Mouse (Mus musculus) hindbrain, postnatal 0 days (tissue): Measurements from ENCODE around the gene Hist1h2br. TPM values are rescaled to one million over a fixed set of nuclear protein-coding genes. Genes with fewer than 3 reads are reported as not detected.
"Not testable (repeated sequence)": the region's sequence is repeated elsewhere in the genome, so short reads cannot be mapped to it uniquely, and the experiment has no call there.

Experiments used
- ATAC-seq: fragments of 200-750 bp; cut with Nextera tagmentation; 2 replicates; pipeline ENCODE4 v1.8.0; 2017; ENCODE audit warnings: mild to moderate bottlenecking, moderate TSS enrichment, moderate library complexity
- DNase-seq: peaks from one replicate; pipeline ENCODE4 v3.0.0-alpha.2; 2015; ENCODE audit warnings: low spot score
- H3K27ac ChIP-seq: fragments of 300-500 bp; sonication (generic); 2 replicates; pipeline ENCODE4 v1.5.1; 2014; ENCODE audit warnings: mild to moderate bottlenecking
- H3K27me3 ChIP-seq: fragments of 300-500 bp; sonication (generic); 2 replicates; pipeline ENCODE4 v1.6.1; 2014; ENCODE audit warnings: low read length, mixed read lengths; ENCODE audit not compliant: insufficient read depth
- H3K36me3 ChIP-seq: fragments of 300-500 bp; sonication (generic); 2 replicates; pipeline ENCODE4 v1.6.1; 2014; ENCODE audit warnings: low read length, mixed read lengths; ENCODE audit not compliant: insufficient read depth
- H3K4me1 ChIP-seq: fragments of 300-500 bp; sonication (generic); 2 replicates; pipeline ENCODE4 v1.6.1; 2014; ENCODE audit warnings: antibody characterized with exemption, low read length, mixed read lengths; ENCODE audit not compliant: insufficient read depth
- H3K4me2 ChIP-seq: fragments of 300-500 bp; sonication (generic); 2 replicates; pipeline ENCODE4 v1.6.1; 2014; ENCODE audit warnings: low read depth, mild to moderate bottlenecking, low read length, moderate library complexity, mixed read lengths
- H3K4me3 ChIP-seq: fragments of 300-500 bp; sonication (generic); 2 replicates; pipeline ENCODE4 v1.5.1; 2014; ENCODE audit warnings: low read length
- H3K9ac ChIP-seq: fragments of 300-500 bp; sonication (generic); replicated peaks from 2 replicates; pipeline ENCODE4 v1.6.1; 2014; ENCODE audit warnings: mild to moderate bottlenecking, low read length, moderate library complexity, mixed read lengths
- H3K9me3 ChIP-seq: fragments of 300-500 bp; sonication (generic); 2 replicates; pipeline ENCODE4 v1.6.1; 2016; ENCODE audit warnings: low read length, mixed read lengths
- CTCF ChIP-seq: IDR thresholded peaks from 2 replicates; pipeline ENCODE4 v1.5.1; 2016; ENCODE audit warnings: antibody characterized with exemption, control low read depth, low read depth
- WGBS: fragments of 180-500 bp; shearing (Covaris S2); extraction: QIAGEN DNeasy Blood & Tissue Kit; methylation state at CpG from one replicate; pipeline ENCODE4 v1.1.7; 2014; 5-methylcytosine and 5-hydroxymethylcytosine counted together
- polyA plus RNA-seq: library from polyadenylated mRNA; unstranded; fragments of >200 nt; fragmentation: Nextera tagmentation; extraction: Ambion mirVana; gene quantifications from 2 replicates; pipeline ENCODE4 v1.2.1, GENCODE M21; 2015
- total RNA-seq: library from RNA; depleted of rRNA; stranded (reverse); fragments of >200 nt; gene quantifications from 2 replicates; pipeline ENCODE4 v1.2.3, GENCODE M21; 2014

Hist1h2br gene
- total and polyA plus RNA-seq, 2 experiments from 2014 or later: 4.7 to 757 TPM

GRCm38 (mm10) chr13:21852215-21852945 lies 18.8 kb downstream of the Hist1h2br start:
- H3K4me2 ChIP-seq: no peak overlapping the region
- DNase-seq: no peak
- H3K27ac ChIP-seq: no peak overlapping the region
- no peak for TF ChIP-seq CTCF
- no peaks in the 10 kb centered on the region for H3K27me3 ChIP-seq
- no peaks in the 10 kb centered on the region for H3K36me3 ChIP-seq
- 56% methylated on average over 3 of the region's 3 CpGs for WGBS
- H3K9ac ChIP-seq: no peak overlapping the region
- no peak for ATAC-seq
- H3K4me1 ChIP-seq: no peaks in the 10 kb centered on the region
- H3K9me3 ChIP-seq: no peaks in the 10 kb centered on the region
- no peak overlapping the region for H3K4me3 ChIP-seq

DNA sequence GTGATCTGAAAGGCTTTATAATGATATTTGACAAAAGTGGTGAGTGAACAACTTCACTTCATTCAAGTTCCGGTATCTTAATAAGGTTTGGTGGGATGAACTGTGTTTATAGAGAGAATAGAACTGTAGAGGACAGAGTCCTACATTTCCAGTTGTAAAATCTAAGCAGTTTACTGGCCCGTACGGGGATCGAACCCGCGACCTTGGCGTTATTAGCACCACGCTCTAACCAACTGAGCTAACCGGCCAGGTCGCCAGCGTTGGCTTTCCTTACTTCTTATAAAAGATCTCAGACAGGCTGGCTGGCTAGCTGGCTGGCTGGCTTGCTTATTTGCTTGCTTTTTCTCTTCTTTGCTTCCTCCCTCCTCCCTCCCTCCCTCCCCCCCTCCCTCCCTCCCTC lies 21.6 kb downstream of the Hist1h2br start:
- no peaks in the 10 kb centered on the region for H3K9me3 ChIP-seq
- ATAC-seq: peak; percentile 63
- WGBS: 0% methylated on average over 11 of the region's 11 CpGs

GRCm38 (mm10) chr13:21855698-21856162 lies 22.2 kb downstream of the Hist1h2br start:
- TF ChIP-seq CTCF: no peak
- Histone ChIP-seq H3K27me3 (no peaks in the 10 kb centered on the region), H3K4me3 (peak overlapping the region; percentile 38), H3K27ac (no peak overlapping the region), H3K4me2 (peak overlapping the region; percentile 45), H3K9me3 (no peaks in the 10 kb centered on the region), H3K36me3 (no peaks in the 10 kb centered on the region), H3K4me1 (no peaks in the 10 kb centered on the region), H3K9ac (peak overlapping the region; percentile 21; the same call in 1 of the 2 replicates)
- ATAC-seq: peak; percentile 56
- 3% methylated on average over 15 of the region's 15 CpGs for WGBS
- DNase-seq: peak; percentile 77

More for the DNA sequence above, 21.6 kb downstream of the Hist1h2br start:
- peak overlapping the region; percentile 38 for H3K4me3 ChIP-seq
- peak; percentile 69 for DNase-seq
- H3K27me3 ChIP-seq: no peaks in the 10 kb centered on the region
- H3K4me2 ChIP-seq: peak overlapping the region; percentile 45
- H3K36me3 ChIP-seq: no peaks in the 10 kb centered on the region
- no peak overlapping the region for H3K27ac ChIP-seq
- H3K4me1 ChIP-seq: no peaks in the 10 kb centered on the region
- H3K9ac ChIP-seq: peak overlapping the region; percentile 21; the same call in 1 of the 2 replicates
- TF ChIP-seq CTCF: no peak

GRCm38 (mm10) chr13:21861608-21862007 lies 28.1 kb downstream of the Hist1h2br start:
- no peak overlapping the region for H3K4me3 ChIP-seq
- H3K36me3 ChIP-seq: no peaks in the 10 kb centered on the region
- 13% methylated on average over 5 of the region's 5 CpGs for WGBS
- no peak overlapping the region for H3K9ac ChIP-seq
- no peaks in the 10 kb centered on the region for H3K9me3 ChIP-seq
- H3K27me3 ChIP-seq: no peaks in the 10 kb centered on the region
- no peak overlapping the region for H3K27ac ChIP-seq
- H3K4me2 ChIP-seq: no peak overlapping the region
- DNase-seq: no peak
- H3K4me1 ChIP-seq: no peaks in the 10 kb centered on the region
- no peak for ATAC-seq
- no peak for TF ChIP-seq CTCF

DNA sequence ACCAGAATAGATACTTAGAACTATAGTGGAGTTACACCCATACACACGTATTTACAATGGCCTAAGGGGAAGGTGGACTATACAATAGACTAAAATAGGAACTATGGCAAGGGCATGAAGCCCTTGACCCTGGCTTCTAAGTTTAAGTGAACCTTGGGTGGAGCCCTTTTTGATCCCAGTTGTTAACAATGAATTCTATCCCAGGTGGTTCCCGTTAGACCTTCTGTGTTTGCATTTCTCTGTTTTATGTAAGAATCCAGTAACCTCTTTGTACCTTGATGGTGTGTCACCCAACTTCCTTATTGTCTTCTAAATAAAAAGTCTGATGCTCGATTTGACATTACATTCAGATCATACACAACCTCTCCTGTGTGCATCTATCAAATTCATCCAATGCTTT lies 32.0 kb downstream of the Hist1h2br start:
- not testable (repeated sequence) for H3K36me3 ChIP-seq, H3K9me3 ChIP-seq, H3K9ac ChIP-seq, ATAC-seq, H3K4me1 ChIP-seq, DNase-seq, H3K4me2 ChIP-seq, H3K27me3 ChIP-seq, H3K27ac ChIP-seq, H3K4me3 ChIP-seq
- 67% methylated on average over 3 of the region's 3 CpGs for WGBS

GRCm38 (mm10) chr13:21880735-21881134 lies 47.2 kb downstream of the Hist1h2br start:
- WGBS: 83% methylated on average over 6 of the region's 6 CpGs
- H3K4me1 ChIP-seq: no peaks in the 10 kb centered on the region
- ATAC-seq: no peak

More at GRCm38 (mm10) chr13:21880735-21881134, 47.2 kb downstream of the Hist1h2br start:
- no peaks in the 10 kb centered on the region for H3K9me3 ChIP-seq
- no peak overlapping the region for H3K9ac ChIP-seq
- no peak overlapping the region for H3K4me2 ChIP-seq
- no peak for DNase-seq
- no peak overlapping the region for H3K4me3 ChIP-seq
- TF ChIP-seq CTCF: no peak
- H3K36me3 ChIP-seq: no peaks in the 10 kb centered on the region
- no peak overlapping the region for H3K27ac ChIP-seq
- H3K27me3 ChIP-seq: no peaks in the 10 kb centered on the region
